Mouse (Mus musculus): Measurements from ENCODE around the gene 1700016H13Rik. TPM values are rescaled to one million over a fixed set of nuclear protein-coding genes. Genes with fewer than 3 reads are reported as not detected.

The 1700016H13Rik gene
- polyA plus RNA-seq, 1 experiment from 2014 or later, result 0.17 TPM

- Histone ChIP-seq H3K27me3 (replicated peaks) (no peaks in the 10 kb centered on the region), H3K9ac (no peak overlapping the region), H3K9me3 (no peaks in the 10 kb centered on the region), H3K36me3 (replicated peaks) (no peaks in the 10 kb centered on the region), H3K4me1 (no peaks in the 10 kb centered on the region), H3K4me3 (no peak overlapping the region), H3K4me2 (no peak overlapping the region), H3K27ac (no peak overlapping the region)
- 75% methylated on average over 2 of the region's 2 CpGs for WGBS
- no peak for ATAC-seq (replicated peaks)
These were observed 10.1 kb upstream of the 1700016H13Rik start for GRCm38 (mm10) chr5:103665876-103666275.

GRCm38 (mm10) chr5:103664932-103665331 lies 9.1 kb upstream of the 1700016H13Rik start:
- H3K4me2 ChIP-seq, result no peak overlapping the region
- no peaks in the 10 kb centered on the region for H3K4me1 ChIP-seq
- no peaks in the 10 kb centered on the region for H3K9me3 ChIP-seq
- H3K4me3 ChIP-seq, result no peak overlapping the region
- no peak overlapping the region for H3K9ac ChIP-seq
- H3K27ac ChIP-seq, result no peak overlapping the region
- no peaks in the 10 kb centered on the region for H3K36me3 ChIP-seq (replicated peaks)
- 78% methylated on average over 9 of the region's 9 CpGs for WGBS
- ATAC-seq (replicated peaks), result no peak
- no peaks in the 10 kb centered on the region for H3K27me3 ChIP-seq (replicated peaks)

- H3K9ac ChIP-seq, result no peak overlapping the region
- WGBS, result 30% methylated on average over 3 of the region's 3 CpGs
- ATAC-seq (replicated peaks), result peak; percentile 29; the same call in 1 of the 2 replicates
- H3K4me2 ChIP-seq, result no peak overlapping the region
- H3K27me3 ChIP-seq (replicated peaks), result 0 out of 2 replicates have a peak, but pooled peaks cover 2% of the 10 kb centered on the region
- no peak overlapping the region for H3K4me3 ChIP-seq
- no peak overlapping the region for H3K27ac ChIP-seq
- H3K36me3 ChIP-seq (replicated peaks), result no peaks in the 10 kb centered on the region
- H3K9me3 ChIP-seq, result no peaks in the 10 kb centered on the region
- peaks cover 11% of the 10 kb centered on the region; the same call in 1 of the 2 replicates for H3K4me1 ChIP-seq
These were observed 3.8 kb upstream of the 1700016H13Rik start for GRCm38 (mm10) chr5:103659571-103659970.

- no peak overlapping the region for H3K4me2 ChIP-seq
- H3K9me3 ChIP-seq, result no peaks in the 10 kb centered on the region
- WGBS, result 64% methylated on average over 5 of the region's 5 CpGs
- no peaks in the 10 kb centered on the region for H3K36me3 ChIP-seq (replicated peaks)
- no peak for ATAC-seq (replicated peaks)
- no peak overlapping the region for H3K9ac ChIP-seq
- H3K4me1 ChIP-seq, result peaks cover 11% of the 10 kb centered on the region; the same call in 1 of the 2 replicates
- H3K27me3 ChIP-seq (replicated peaks), result 0 out of 2 replicates have a peak, but pooled peaks cover 2% of the 10 kb centered on the region
- H3K27ac ChIP-seq, result no peak overlapping the region
- H3K4me3 ChIP-seq, result no peak overlapping the region
These were observed 3.1 kb upstream of the 1700016H13Rik start for GRCm38 (mm10) chr5:103658921-103659320.

- no peak for ATAC-seq (replicated peaks)
- WGBS, result 72% methylated on average over 4 of the region's 4 CpGs
- H3K4me3 ChIP-seq, result peak overlapping the region; percentile 67
These were observed 1.0 kb downstream of the 1700016H13Rik start for GRCm38 (mm10) chr5:103654780-103655179.

GRCm38 (mm10) chr5:103654225-103654624 lies 1.6 kb downstream of the 1700016H13Rik start:
- ATAC-seq (replicated peaks), result no peak

More at GRCm38 (mm10) chr5:103654780-103655179, 1.0 kb downstream of the 1700016H13Rik start:
- Histone ChIP-seq H3K4me2 (peak overlapping the region; percentile 100), H3K27me3 (replicated peaks) (0 out of 2 replicates have a peak, but pooled peaks cover 2% of the 10 kb centered on the region), H3K9ac (no peak overlapping the region), H3K4me1 (peaks cover 11% of the 10 kb centered on the region; the same call in 1 of the 2 replicates), H3K27ac (no peak overlapping the region), H3K9me3 (no peaks in the 10 kb centered on the region), H3K36me3 (replicated peaks) (no peaks in the 10 kb centered on the region)

GRCm38 (mm10) chr5:103647320-103647719 lies 8.5 kb downstream of the 1700016H13Rik start:
- Histone ChIP-seq H3K4me2 (no peak overlapping the region), H3K9me3 (no peaks in the 10 kb centered on the region), H3K36me3 (replicated peaks) (no peaks in the 10 kb centered on the region), H3K9ac (no peak overlapping the region), H3K4me3 (no peak overlapping the region), H3K27ac (no peak overlapping the region), H3K27me3 (replicated peaks) (no peaks in the 10 kb centered on the region), H3K4me1 (no peaks in the 10 kb centered on the region)
- ATAC-seq (replicated peaks), result no peak
- 84% methylated on average over 3 of the region's 3 CpGs for WGBS

More at GRCm38 (mm10) chr5:103654225-103654624, 1.6 kb downstream of the 1700016H13Rik start:
- H3K27me3 ChIP-seq (replicated peaks), result 0 out of 2 replicates have a peak, but pooled peaks cover 2% of the 10 kb centered on the region
- peaks cover 11% of the 10 kb centered on the region; the same call in 1 of the 2 replicates for H3K4me1 ChIP-seq
- 26% methylated on average over 6 of the region's 6 CpGs for WGBS
- no peak overlapping the region for H3K4me3 ChIP-seq
- H3K27ac ChIP-seq, result no peak overlapping the region
- no peaks in the 10 kb centered on the region for H3K9me3 ChIP-seq
- H3K36me3 ChIP-seq (replicated peaks), result no peaks in the 10 kb centered on the region
- H3K4me2 ChIP-seq, result no peak overlapping the region
- no peak overlapping the region for H3K9ac ChIP-seq

GRCm38 (mm10) chr5:103644167-103644566 lies 11.6 kb downstream of the 1700016H13Rik start:
- Histone ChIP-seq H3K27me3 (replicated peaks) (no peaks in the 10 kb centered on the region), H3K9ac (no peak overlapping the region), H3K27ac (no peak overlapping the region), H3K4me1 (no peaks in the 10 kb centered on the region), H3K4me3 (no peak overlapping the region), H3K9me3 (no peaks in the 10 kb centered on the region), H3K4me2 (no peak overlapping the region), H3K36me3 (replicated peaks) (no peaks in the 10 kb centered on the region)
- 93% methylated on average over 1 of the region's 1 CpGs for WGBS
- no peak for ATAC-seq (replicated peaks)

- no peaks in the 10 kb centered on the region for H3K4me1 ChIP-seq
- H3K27ac ChIP-seq, result no peak overlapping the region
- no peaks in the 10 kb centered on the region for H3K27me3 ChIP-seq (replicated peaks)
- no peak for ATAC-seq (replicated peaks)
- no peak overlapping the region for H3K9ac ChIP-seq
- H3K36me3 ChIP-seq (replicated peaks), result no peaks in the 10 kb centered on the region
- H3K4me2 ChIP-seq, result no peak overlapping the region
- H3K4me3 ChIP-seq, result no peak overlapping the region
- 91% methylated on average over 2 of the region's 2 CpGs for WGBS
- no peaks in the 10 kb centered on the region for H3K9me3 ChIP-seq
These were observed 18.6 kb downstream of the 1700016H13Rik start for GRCm38 (mm10) chr5:103637162-103637561.

- Histone ChIP-seq H3K36me3 (replicated peaks) (no peaks in the 10 kb centered on the region), H3K4me1 (peaks cover 8% of the 10 kb centered on the region; the same call in 1 of the 2 replicates), H3K4me2 (no peak overlapping the region), H3K9me3 (no peaks in the 10 kb centered on the region), H3K27ac (no peak overlapping the region), H3K4me3 (no peak overlapping the region), H3K27me3 (replicated peaks) (no peaks in the 10 kb centered on the region), H3K9ac (no peak overlapping the region)
- ATAC-seq (replicated peaks), result no peak
- WGBS, result 79% methylated on average over 9 of the region's 9 CpGs
These were observed 25.8 kb downstream of the 1700016H13Rik start for GRCm38 (mm10) chr5:103629854-103630580.

- Histone ChIP-seq H3K4me2 (no peak within 1 kb of the TSS), H3K36me3 (replicated peaks) (no peaks in the 10 kb centered on the region), H3K4me3 (no peak within 1 kb of the TSS), H3K27ac (no peak within 1 kb of the TSS), H3K9ac (no peak within 1 kb of the TSS), H3K9me3 (no peaks in the 10 kb centered on the region), H3K27me3 (replicated peaks) (no peaks in the 10 kb centered on the region), H3K4me1 (peaks cover 8% of the 10 kb centered on the region; the same call in 1 of the 2 replicates)
- ATAC-seq (replicated peaks), result peak; percentile 65
- WGBS, result 67% methylated on average over 17 of the region's 17 CpGs
These were observed 26.6 kb downstream of the 1700016H13Rik start, which contains the start of gene Slc10a6 for GRCm38 (mm10) chr5:103629111-103629764. Gene Slc10a6 (minus strand): TSS chr5:103629403.

- Histone ChIP-seq H3K9ac (no peak overlapping the region), H3K36me3 (replicated peaks) (no peaks in the 10 kb centered on the region), H3K27ac (no peak overlapping the region), H3K9me3 (no peaks in the 10 kb centered on the region), H3K27me3 (replicated peaks) (no peaks in the 10 kb centered on the region), H3K4me2 (no peak overlapping the region), H3K4me3 (no peak overlapping the region), H3K4me1 (peaks cover 8% of the 10 kb centered on the region; the same call in 1 of the 2 replicates)
- 87% methylated on average over 6 of the region's 6 CpGs for WGBS
- ATAC-seq (replicated peaks), result no peak
These were observed 27.3 kb downstream of the 1700016H13Rik start for GRCm38 (mm10) chr5:103628499-103628898.

All from midbrain, embryonic 15.5 days (tissue).